Mouse (Mus musculus) v-Abl transformed pro-B cells (cell line): ENCODE data around the gene Olfr866.

ENCODE experiments used
- in situ Hi-C, 2 experiments: fragments of 400-800 bp; cut with MboI; formaldehyde crosslinking; loops; one replicate each; pipeline ENCODE4 v1.15.1; 2025; ENCODE audit not compliant: unreplicated experiment in 2 of 2

The Olfr866 gene

GRCm38 (mm10) chr9:20027935-20028334 is at the start of gene Olfr866:
TSS of gene Olfr866 (minus strand) at chr9:20028035.
- in situ Hi-C loops: no loop called here

- in situ Hi-C loops: no loop called here
These were observed 45.8 kb upstream of the Olfr866 start for GRCm38 (mm10) chr9:20073523-20074177.

GRCm38 (mm10) chr9:20071291-20071690 is 43.5 kb upstream of the Olfr866 start:
- in situ Hi-C loops: no loop called here

GRCm38 (mm10) chr9:20070236-20070635 is 42.4 kb upstream of the Olfr866 start:
- in situ Hi-C loops: no loop called here

GRCm38 (mm10) chr9:20057462-20057861 is 29.6 kb upstream of the Olfr866 start, which contains the start of gene Olfr867:
TSS of gene Olfr867 (minus strand) at chr9:20057562.
- in situ Hi-C loops: no loop called here

- in situ Hi-C loops: no loop called here
These were observed 20.1 kb upstream of the Olfr866 start for GRCm38 (mm10) chr9:20047964-20048363.
